Mouse (Mus musculus) C2C12 (cell line): Measurements from ENCODE around the gene Sun5.

Experiments used
- CTCF ChIP-seq: IDR thresholded peaks from one replicate; pipeline ENCODE4 v1.5.1; 2011; ENCODE audit not compliant: control insufficient read depth, insufficient read depth, insufficient read length
- FOSL1 ChIP-seq: IDR thresholded peaks from one replicate; pipeline ENCODE4 v1.8.0; 2011; ENCODE audit warnings: mild to moderate bottlenecking, low read length; ENCODE audit not compliant: poor library complexity, insufficient read depth, severe bottlenecking
- MAX ChIP-seq: IDR thresholded peaks from one replicate; pipeline ENCODE4 v1.6.1; 2011; ENCODE audit warnings: mild to moderate bottlenecking, control low read depth
- MYOG ChIP-seq: IDR thresholded peaks from one replicate; pipeline ENCODE4 v1.6.1; 2011; ENCODE audit not compliant: control insufficient read depth, insufficient read length; ENCODE audit errors: extremely low read depth

DNA sequence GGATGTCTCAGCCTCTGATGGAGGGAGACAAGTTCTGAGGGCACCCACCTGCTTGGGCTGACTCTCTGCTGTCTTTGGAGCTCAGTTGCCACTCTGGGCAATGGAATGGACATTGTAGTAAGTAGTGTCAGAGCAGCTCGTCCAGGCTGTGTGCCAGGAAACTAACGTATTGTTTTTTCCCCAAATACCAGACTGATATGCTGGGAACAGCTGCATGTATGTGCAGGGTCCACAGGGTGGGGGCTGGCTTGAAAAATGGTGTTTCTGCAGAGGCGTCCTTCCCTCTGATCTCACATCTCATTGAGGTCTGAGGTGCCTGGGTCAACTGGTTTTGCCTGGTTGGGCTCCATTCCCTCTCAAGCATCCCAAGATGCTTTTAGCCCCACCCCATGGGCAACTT is 10.2 kb downstream of the Sun5 start:
- no peak for TF ChIP-seq CTCF
- no peak for TF ChIP-seq MYOG
- TF ChIP-seq MAX = no peak
- TF ChIP-seq FOSL1 = no peak
